Mouse (Mus musculus) myocyte (in vitro differentiated cells): ENCODE measurements around the gene Lingo2.

Experiments
- CEBPB ChIP-seq: IDR thresholded peaks from 2 replicates; pipeline ENCODE4 v1.6.1; 2011; ENCODE audit warnings: mild to moderate bottlenecking, moderate library complexity; ENCODE audit not compliant: poor library complexity, insufficient read depth, severe bottlenecking
- MAX ChIP-seq: IDR thresholded peaks from one replicate; pipeline ENCODE4 v1.6.1; 2011; ENCODE audit warnings: low read depth, mild to moderate bottlenecking, control low read depth
- POLR2A ChIP-seq: IDR thresholded peaks from one replicate; pipeline ENCODE4 v1.6.1; 2011; ENCODE audit warnings: low read depth, mild to moderate bottlenecking, control low read depth, moderate library complexity; ENCODE audit not compliant: insufficient read length
- USF1 ChIP-seq: IDR thresholded peaks from one replicate; pipeline ENCODE4 v1.6.1; 2011; ENCODE audit warnings: low read depth, mild to moderate bottlenecking, control low read depth, moderate library complexity

DNA sequence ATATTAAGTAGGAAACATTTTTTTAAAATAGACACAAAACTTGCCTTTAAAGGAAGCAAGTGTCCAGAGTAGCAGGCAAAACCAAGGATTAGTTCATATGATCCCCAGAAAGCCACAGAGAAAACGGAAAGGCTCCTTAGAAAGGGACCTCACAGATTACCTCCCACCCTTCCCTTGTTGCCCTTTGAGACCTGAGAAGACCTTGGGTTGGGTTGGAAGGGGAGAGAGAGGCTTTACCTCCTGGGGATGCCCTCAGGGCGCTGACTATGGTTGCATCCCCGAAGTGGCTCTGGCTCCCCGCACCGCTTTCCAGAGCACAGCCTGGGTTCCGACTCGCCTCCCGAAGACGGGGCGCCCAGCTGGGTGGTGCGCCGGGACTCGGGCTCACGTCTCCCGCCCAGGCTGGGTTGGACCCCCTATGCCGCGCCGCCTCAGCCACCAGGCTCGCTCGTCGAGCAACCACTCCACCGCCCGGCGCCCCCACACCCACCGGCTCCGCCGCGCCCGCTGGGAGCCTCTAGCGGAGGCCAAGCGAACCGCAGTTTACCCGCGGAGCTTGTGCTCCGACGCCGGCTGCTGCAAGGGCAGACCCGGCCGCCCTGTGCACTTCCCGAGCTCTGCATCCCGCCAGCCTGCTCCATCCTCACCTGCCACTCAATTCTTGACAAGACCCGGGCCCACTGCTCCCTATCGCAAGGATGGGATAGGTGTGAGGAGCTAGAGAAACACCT is 1.4 kb downstream of the Lingo2 start:
- no peak for TF ChIP-seq CEBPB
- no peak for TF ChIP-seq POLR2A
- TF ChIP-seq USF1 = no peak
- TF ChIP-seq MAX = no peak
